Mouse (Mus musculus): ENCODE measurements around the gene 2510009E07Rik. TPM values are rescaled to one million over a fixed set of nuclear protein-coding genes. Genes with fewer than 3 reads are reported as not detected.

The 2510009E07Rik gene
- polyA plus RNA-seq (2014; fragmentation: Nextera tagmentation; extraction: Ambion mirVana), result 28.1 and 33.8 TPM in 2 replicates

DNA sequence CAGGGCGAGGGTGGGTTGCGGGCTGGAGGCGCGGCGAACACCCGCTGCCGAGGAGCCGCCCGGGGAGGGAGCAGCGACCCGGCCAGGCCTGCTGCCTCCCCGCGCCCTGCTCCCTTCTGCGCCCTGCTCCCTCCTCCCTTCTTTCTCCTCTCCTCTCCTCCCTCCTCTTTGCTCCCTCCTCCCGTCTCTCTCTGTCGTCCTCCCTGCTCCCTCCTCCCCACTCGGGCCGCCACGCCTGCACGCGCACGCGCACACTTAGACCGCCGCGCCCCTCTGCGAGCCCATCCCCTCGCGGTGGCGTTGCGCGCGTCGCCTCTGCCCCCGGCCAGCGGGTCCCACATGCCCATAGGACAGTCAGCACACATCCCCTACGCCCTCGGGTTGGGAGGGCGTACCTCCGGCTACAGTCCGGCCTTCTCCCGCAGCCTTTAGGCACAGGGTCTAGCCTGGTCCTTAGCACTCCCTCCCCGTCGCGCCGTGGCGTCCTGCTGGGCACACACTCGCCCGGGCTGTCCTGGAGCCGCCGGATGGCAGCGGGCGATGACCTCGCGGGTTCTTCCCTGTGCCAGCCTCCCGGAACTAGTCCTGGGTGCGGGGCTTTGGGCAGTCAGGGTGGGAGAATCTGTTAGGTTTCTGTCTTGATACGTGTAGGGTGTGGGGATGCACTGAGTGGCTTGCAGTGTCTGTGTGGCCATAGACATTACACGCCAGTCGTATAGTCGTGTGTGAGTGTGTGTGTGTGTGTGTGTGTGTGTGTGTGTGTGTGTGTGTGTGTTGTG, at the start of gene 2510009E07Rik:
Gene 2510009E07Rik, minus strand, starts transcription at position 203 of the 779 bp plus-strand sequence.
- Histone ChIP-seq H3K27ac (ENCODE audit: low read depth, low read length) (peak within 1 kb of the TSS; percentile 92), H3K4me1 (replicated peaks; ENCODE audit: control insufficient read depth, insufficient read depth, low read length) (0 out of 2 replicates have a peak, but pooled peaks cover 2% of the 10 kb centered on the region), H3K4me2 (replicated peaks; ENCODE audit: low read depth, low read length) (peak within 1 kb of the TSS; percentile 92), H3K4me3 (ENCODE audit: low read depth, low read length) (peak within 1 kb of the TSS; percentile 71), H3K9ac (ENCODE audit: low read depth, low read length) (peak within 1 kb of the TSS; percentile 87), H3K27me3 (ENCODE audit: control insufficient read depth, insufficient read depth, low read length) (no peaks in the 10 kb centered on the region), H3K9me3 (ENCODE audit: control insufficient read depth, low read length) (no peaks in the 10 kb centered on the region), H3K36me3 (ENCODE audit: control insufficient read depth, insufficient read depth, low read length) (no peaks in the 10 kb centered on the region)
- ATAC-seq (ENCODE audit: low FRiP score) (peak; percentile 88), DNase-seq (ENCODE audit: low spot score) (peak; percentile 92)
- WGBS, result under 1% methylated on average over 59 of the region's 61 CpGs

- Histone ChIP-seq H3K9ac (ENCODE audit: low read depth, low read length) (no peak overlapping the region), H3K4me3 (ENCODE audit: low read depth, low read length) (no peak overlapping the region), H3K27ac (ENCODE audit: low read depth, low read length) (no peak overlapping the region), H3K36me3 (ENCODE audit: control insufficient read depth, insufficient read depth, low read length) (no peaks in the 10 kb centered on the region), H3K27me3 (ENCODE audit: control insufficient read depth, insufficient read depth, low read length) (no peaks in the 10 kb centered on the region), H3K4me1 (replicated peaks; ENCODE audit: control insufficient read depth, insufficient read depth, low read length) (no peaks in the 10 kb centered on the region), H3K4me2 (replicated peaks; ENCODE audit: low read depth, low read length) (no peak overlapping the region), H3K9me3 (ENCODE audit: control insufficient read depth, low read length) (no peaks in the 10 kb centered on the region)
- DNase-seq (ENCODE audit: low spot score), result no peak
- no peak for ATAC-seq (ENCODE audit: low FRiP score)
- WGBS, result 94% methylated on average over 6 of the region's 6 CpGs
Observed at GRCm38 (mm10) chr16:21743401-21743800, 48.9 kb upstream of the 2510009E07Rik start.

DNA sequence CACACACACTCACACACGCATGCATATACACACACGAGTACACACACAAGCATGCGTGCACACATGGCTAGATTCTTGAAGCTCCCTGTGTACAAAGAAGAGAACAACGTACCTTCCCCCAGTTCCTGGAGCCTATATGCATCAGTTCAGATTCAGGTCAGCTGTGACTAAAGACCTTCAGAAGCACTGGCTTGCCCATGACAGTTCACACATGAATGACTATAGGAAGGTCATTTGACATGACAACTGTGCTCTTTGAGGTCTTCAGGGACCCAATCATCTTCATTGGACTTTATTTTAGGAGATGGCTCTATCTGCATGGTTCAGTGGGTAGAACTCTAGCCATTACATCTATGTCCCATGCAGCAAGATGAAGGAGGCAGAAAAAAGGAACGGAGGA, 48.4 kb upstream of the 2510009E07Rik start:
- Histone ChIP-seq H3K9ac (ENCODE audit: low read depth, low read length) (no peak overlapping the region), H3K9me3 (ENCODE audit: control insufficient read depth, low read length) (no peaks in the 10 kb centered on the region), H3K4me2 (replicated peaks; ENCODE audit: low read depth, low read length) (no peak overlapping the region), H3K36me3 (ENCODE audit: control insufficient read depth, insufficient read depth, low read length) (no peaks in the 10 kb centered on the region), H3K4me3 (ENCODE audit: low read depth, low read length) (no peak overlapping the region), H3K27me3 (ENCODE audit: control insufficient read depth, insufficient read depth, low read length) (no peaks in the 10 kb centered on the region), H3K4me1 (replicated peaks; ENCODE audit: control insufficient read depth, insufficient read depth, low read length) (no peaks in the 10 kb centered on the region), H3K27ac (ENCODE audit: low read depth, low read length) (no peak overlapping the region)
- ATAC-seq (ENCODE audit: low FRiP score), result no peak
- 93% methylated on average over 5 of the region's 5 CpGs for WGBS
- DNase-seq (ENCODE audit: low spot score), result no peak

GRCm38 (mm10) chr16:21742191-21742870, 47.9 kb upstream of the 2510009E07Rik start:
- Histone ChIP-seq H3K9ac (ENCODE audit: low read depth, low read length) (no peak overlapping the region), H3K4me2 (replicated peaks; ENCODE audit: low read depth, low read length) (no peak overlapping the region), H3K9me3 (ENCODE audit: control insufficient read depth, low read length) (no peaks in the 10 kb centered on the region), H3K4me3 (ENCODE audit: low read depth, low read length) (no peak overlapping the region), H3K27ac (ENCODE audit: low read depth, low read length) (no peak overlapping the region), H3K36me3 (ENCODE audit: control insufficient read depth, insufficient read depth, low read length) (no peaks in the 10 kb centered on the region), H3K4me1 (replicated peaks; ENCODE audit: control insufficient read depth, insufficient read depth, low read length) (no peaks in the 10 kb centered on the region), H3K27me3 (ENCODE audit: control insufficient read depth, insufficient read depth, low read length) (no peaks in the 10 kb centered on the region)
- no peak for ATAC-seq (ENCODE audit: low FRiP score)
- DNase-seq (ENCODE audit: low spot score), result no peak
- WGBS, result 86% methylated on average over 5 of the region's 5 CpGs

DNA sequence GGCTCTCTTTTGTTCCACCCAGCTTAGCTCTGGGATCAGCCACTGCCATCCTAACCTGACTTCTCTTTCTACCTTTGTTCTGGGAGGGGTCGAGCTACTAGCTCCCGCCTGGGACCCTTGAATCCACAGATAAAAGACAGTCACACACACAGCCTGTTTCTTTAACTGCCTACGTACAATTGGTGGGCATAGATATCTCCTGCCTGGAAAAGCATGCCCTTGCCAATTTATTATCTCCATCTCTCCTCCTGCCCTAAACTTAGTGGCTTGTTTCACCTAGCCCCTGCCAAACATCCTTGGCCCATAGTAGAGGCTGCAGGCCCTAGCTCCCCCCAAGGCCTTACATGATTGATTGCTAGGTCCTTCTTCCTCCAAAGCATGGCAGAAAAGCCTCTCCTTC, 47.1 kb upstream of the 2510009E07Rik start:
- no peak overlapping the region for H3K4me3 ChIP-seq (ENCODE audit: low read depth, low read length)

GRCm38 (mm10) chr16:21735638-21736037, 41.2 kb upstream of the 2510009E07Rik start:
- ATAC-seq (ENCODE audit: low FRiP score), result no peak
- Histone ChIP-seq H3K4me3 (ENCODE audit: low read depth, low read length) (no peak overlapping the region), H3K9me3 (ENCODE audit: control insufficient read depth, low read length) (no peaks in the 10 kb centered on the region), H3K27ac (ENCODE audit: low read depth, low read length) (no peak overlapping the region), H3K36me3 (ENCODE audit: control insufficient read depth, insufficient read depth, low read length) (no peaks in the 10 kb centered on the region), H3K4me2 (replicated peaks; ENCODE audit: low read depth, low read length) (no peak overlapping the region), H3K4me1 (replicated peaks; ENCODE audit: control insufficient read depth, insufficient read depth, low read length) (no peaks in the 10 kb centered on the region), H3K27me3 (ENCODE audit: control insufficient read depth, insufficient read depth, low read length) (no peaks in the 10 kb centered on the region), H3K9ac (ENCODE audit: low read depth, low read length) (no peak overlapping the region)
- 88% methylated on average over 1 of the region's 1 CpGs for WGBS
- no peak for DNase-seq (ENCODE audit: low spot score)

More for the DNA sequence above, 47.1 kb upstream of the 2510009E07Rik start:
- no peaks in the 10 kb centered on the region for H3K27me3 ChIP-seq (ENCODE audit: control insufficient read depth, insufficient read depth, low read length)
- DNase-seq (ENCODE audit: low spot score) (no peak), ATAC-seq (ENCODE audit: low FRiP score) (no peak)
- no peaks in the 10 kb centered on the region for H3K9me3 ChIP-seq (ENCODE audit: control insufficient read depth, low read length)
- no peak overlapping the region for H3K9ac ChIP-seq (ENCODE audit: low read depth, low read length)
- no peaks in the 10 kb centered on the region for H3K36me3 ChIP-seq (ENCODE audit: control insufficient read depth, insufficient read depth, low read length)
- H3K27ac ChIP-seq (ENCODE audit: low read depth, low read length), result no peak overlapping the region
- H3K4me2 ChIP-seq (replicated peaks; ENCODE audit: low read depth, low read length), result no peak overlapping the region
- H3K4me1 ChIP-seq (replicated peaks; ENCODE audit: control insufficient read depth, insufficient read depth, low read length), result no peaks in the 10 kb centered on the region
- WGBS, result 84% methylated on average over 3 of the region's 3 CpGs

GRCm38 (mm10) chr16:21727897-21728364, 33.5 kb upstream of the 2510009E07Rik start:
- no peaks in the 10 kb centered on the region for H3K9me3 ChIP-seq (ENCODE audit: control insufficient read depth, low read length)
- H3K4me3 ChIP-seq (ENCODE audit: low read depth, low read length), result 0 out of 2 replicates have a peak overlapping the region, but pooled peaks have one; percentile 13
- 39% methylated on average over 10 of the region's 10 CpGs for WGBS
- H3K9ac ChIP-seq (ENCODE audit: low read depth, low read length), result no peak overlapping the region
- H3K36me3 ChIP-seq (ENCODE audit: control insufficient read depth, insufficient read depth, low read length), result no peaks in the 10 kb centered on the region
- 0 out of 2 replicates have a peak overlapping the region, but pooled peaks have one; percentile 31 for H3K4me2 ChIP-seq (replicated peaks; ENCODE audit: low read depth, low read length)
- H3K27me3 ChIP-seq (ENCODE audit: control insufficient read depth, insufficient read depth, low read length), result no peaks in the 10 kb centered on the region
- ATAC-seq (ENCODE audit: low FRiP score) (no peak; the same call in 1 of the 2 replicates), DNase-seq (ENCODE audit: low spot score) (peak; percentile 85)
- H3K27ac ChIP-seq (ENCODE audit: low read depth, low read length), result no peak overlapping the region
- no peaks in the 10 kb centered on the region for H3K4me1 ChIP-seq (replicated peaks; ENCODE audit: control insufficient read depth, insufficient read depth, low read length)

DNA sequence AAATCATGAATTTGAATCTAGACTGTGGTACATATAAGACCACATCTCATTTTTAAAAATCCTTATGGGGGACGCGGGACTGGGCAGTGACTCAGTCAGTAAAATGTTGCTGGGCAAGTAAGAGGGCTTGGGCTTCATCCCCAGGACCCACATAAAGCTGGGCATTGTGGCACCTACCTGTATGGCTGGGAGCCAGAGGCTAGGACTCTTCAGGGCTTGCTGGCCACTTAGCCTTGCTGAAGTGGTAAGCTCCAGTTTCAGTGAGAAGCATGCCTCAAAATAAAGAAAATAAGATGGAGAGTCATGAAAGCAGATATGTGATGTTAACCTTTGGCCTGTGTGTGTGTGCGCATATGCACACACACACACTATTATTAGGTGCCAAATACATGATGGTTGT, 33.0 kb upstream of the 2510009E07Rik start:
- H3K27me3 ChIP-seq (ENCODE audit: control insufficient read depth, insufficient read depth, low read length), result no peaks in the 10 kb centered on the region
- no peak overlapping the region for H3K27ac ChIP-seq (ENCODE audit: low read depth, low read length)
- no peak overlapping the region for H3K4me2 ChIP-seq (replicated peaks; ENCODE audit: low read depth, low read length)
- H3K36me3 ChIP-seq (ENCODE audit: control insufficient read depth, insufficient read depth, low read length), result no peaks in the 10 kb centered on the region
- no peaks in the 10 kb centered on the region for H3K9me3 ChIP-seq (ENCODE audit: control insufficient read depth, low read length)
- DNase-seq (ENCODE audit: low spot score) (no peak), ATAC-seq (ENCODE audit: low FRiP score) (no peak)
- no peak overlapping the region for H3K9ac ChIP-seq (ENCODE audit: low read depth, low read length)
- H3K4me1 ChIP-seq (replicated peaks; ENCODE audit: control insufficient read depth, insufficient read depth, low read length), result no peaks in the 10 kb centered on the region
- 93% methylated on average over 3 of the region's 3 CpGs for WGBS
- no peak overlapping the region for H3K4me3 ChIP-seq (ENCODE audit: low read depth, low read length)

All from hindbrain, embryonic 11.5 days (tissue).